Comparison of ENCODE assay signal across 12 mouse cellular contexts in the genomic region with DNA sequence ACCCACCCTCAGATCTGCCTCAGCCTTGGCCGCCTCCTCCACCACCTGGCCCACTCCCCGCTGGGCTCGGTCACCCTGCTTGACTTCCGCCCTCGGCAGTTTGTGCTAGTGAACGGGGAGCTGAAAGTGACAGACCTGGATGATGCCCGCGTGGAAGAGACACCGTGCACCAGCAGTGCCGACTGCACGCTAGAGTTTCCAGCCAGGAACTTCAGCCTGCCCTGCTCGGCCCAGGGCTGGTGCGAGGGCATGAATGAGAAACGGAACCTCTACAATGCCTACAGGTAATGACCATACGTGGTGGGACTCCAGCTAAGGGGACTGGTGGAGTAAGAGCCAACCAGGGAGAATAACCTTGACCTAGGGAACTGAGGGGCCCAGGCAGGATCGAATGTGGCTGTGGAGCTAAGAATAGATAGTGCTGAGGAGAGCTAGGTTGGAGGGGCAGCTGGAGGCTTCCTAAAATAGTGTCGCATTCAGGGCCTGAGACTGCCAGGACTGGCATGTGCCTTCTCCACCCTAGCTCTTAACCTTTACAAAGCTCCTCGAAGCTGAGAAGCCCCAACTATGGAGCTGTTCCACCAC. TPM values are rescaled to one million over a fixed set of nuclear protein-coding genes. Genes with fewer than 3 reads are reported as not detected.
DNase-seq lines count a peak whose midpoint lies in the region; ATAC-seq and TF ChIP-seq lines count a peak whose summit lies in the region.
"Had no signal": no experiment of that assay in that cellular context is flagged by ENCODE, and none has a peak within 500 bp of the region (broad histone marks: within the 10 kb centered on the region; RNA-seq: fewer than 3 reads in every experiment).

No protein-coding gene starts in this region.

- H3K9me3 ChIP-seq in kidney, embryonic 14.5 days (ENCODE audit: control insufficient read depth, low read length), result no peaks in the 10 kb centered on the region
- H3K9me3 ChIP-seq in heart, postnatal 0 days (replicated peaks; ENCODE audit: control insufficient read depth, low read length), result no peaks in the 10 kb centered on the region
- H3K9me3 ChIP-seq in stomach, embryonic 14.5 days (ENCODE audit: control insufficient read depth, low read depth, low read length), result no peaks in the 10 kb centered on the region
- H3K9me3 ChIP-seq in forebrain, embryonic 14.5 days (replicated peaks; ENCODE audit: control insufficient read depth, low read length), result no peaks in the 10 kb centered on the region
- H3K9me3 ChIP-seq: liver, embryonic 13.5 days had no signal

- ATAC-seq in kidney, embryonic 14.5 days (ENCODE audit: low FRiP score, low TSS enrichment), result no peak
- ATAC-seq in heart, postnatal 0 days (ENCODE audit: insufficient read depth, low read depth), result peak; percentile 84
- no peak for ATAC-seq in stomach, embryonic 14.5 days (ENCODE audit: insufficient number of reproducible peaks, insufficient read depth, low FRiP score, low read depth)
- no peak for ATAC-seq in forebrain, embryonic 14.5 days
- ATAC-seq: midbrain, embryonic 16.5 days had no signal

- H3K4me2 ChIP-seq in kidney, embryonic 14.5 days (replicated peaks; ENCODE audit: low read depth, low read length), result no peak overlapping the region; the same call in 1 of the 2 replicates
- peak overlapping the region; percentile 2 for H3K4me2 ChIP-seq in heart, postnatal 0 days (ENCODE audit: low read depth, low read length)
- H3K4me2 ChIP-seq in stomach, embryonic 14.5 days (replicated peaks; ENCODE audit: low read depth, low read length), result no peak overlapping the region
- no peak overlapping the region for H3K4me2 ChIP-seq in forebrain, embryonic 14.5 days (ENCODE audit: low read length)
- H3K4me2 ChIP-seq: liver, embryonic 13.5 days had no signal

- DNase-seq in kidney, postnatal 14 days, result no peak
- peak; percentile 73 to 83 for DNase-seq in heart, adult 18-20 months
- DNase-seq in heart, postnatal 0 days (ENCODE audit: low spot score), result peak; percentile 86
- no peak for DNase-seq in cerebellum, adult 9-11 months
- no peak for DNase-seq in forebrain, embryonic 14.5 days (ENCODE audit: low spot score)
- DNase-seq: kidney, postnatal 25 days; liver, embryonic 13.5 days; lung, postnatal 4 days; thymus, postnatal 36 days had no signal

- no peak for TF ChIP-seq CTCF in heart, postnatal 0 days (IDR thresholded peaks at IDR 0.05; ENCODE audit: low read depth)

- no peaks in the 10 kb centered on the region for H3K27me3 ChIP-seq in kidney, embryonic 14.5 days (ENCODE audit: control insufficient read depth, insufficient read depth, low read length)
- no peaks in the 10 kb centered on the region for H3K27me3 ChIP-seq in heart, postnatal 0 days (ENCODE audit: control insufficient read depth, insufficient read depth, low read length)
- no peaks in the 10 kb centered on the region for H3K27me3 ChIP-seq in stomach, embryonic 14.5 days (ENCODE audit: control insufficient read depth, insufficient read depth, low read length)
- H3K27me3 ChIP-seq in forebrain, embryonic 14.5 days (replicated peaks; ENCODE audit: control insufficient read depth, insufficient read depth, low read length), result no peaks in the 10 kb centered on the region

- H3K4me1 ChIP-seq in kidney, embryonic 14.5 days (ENCODE audit: control insufficient read depth, insufficient read depth, low read length), result peaks cover 66% of the 10 kb centered on the region
- peaks cover 46% of the 10 kb centered on the region for H3K4me1 ChIP-seq in heart, postnatal 0 days (ENCODE audit: control insufficient read depth, insufficient read depth)
- peaks cover 39% of the 10 kb centered on the region for H3K4me1 ChIP-seq in stomach, embryonic 14.5 days (ENCODE audit: control insufficient read depth, insufficient read depth, low read length)
- H3K4me1 ChIP-seq in forebrain, embryonic 14.5 days (ENCODE audit: control insufficient read depth, insufficient read depth, low read length), result peaks cover 27% of the 10 kb centered on the region

- peak overlapping the region; percentile 85; the same call in 1 of the 2 replicates for H3K27ac ChIP-seq in kidney, embryonic 14.5 days (ENCODE audit: low read depth, low read length)
- peak overlapping the region; percentile 89 for H3K27ac ChIP-seq in heart, postnatal 0 days (ENCODE audit: low read depth)
- H3K27ac ChIP-seq in stomach, embryonic 14.5 days (ENCODE audit: low read length), result peak overlapping the region; percentile 29; the same call in 1 of the 2 replicates
- no peak overlapping the region for H3K27ac ChIP-seq in forebrain, embryonic 14.5 days (ENCODE audit: low read depth, low read length)
- H3K27ac ChIP-seq: liver, embryonic 13.5 days had no signal

- WGBS in kidney, embryonic 14.5 days, result 56% methylated on average over 18 of the region's 18 CpGs
- 39% methylated on average over 18 of the region's 18 CpGs for WGBS in heart, postnatal 0 days
- WGBS in stomach, embryonic 14.5 days, result 79% methylated on average over 18 of the region's 18 CpGs
- 91% methylated on average over 18 of the region's 18 CpGs for WGBS in forebrain, embryonic 14.5 days

- no peak overlapping the region for H3K4me3 ChIP-seq in kidney, embryonic 14.5 days (ENCODE audit: low read length)
- no peak overlapping the region for H3K4me3 ChIP-seq in heart, postnatal 0 days (ENCODE audit: low read depth, low read length)
- H3K4me3 ChIP-seq in stomach, embryonic 14.5 days (ENCODE audit: low read depth, low read length), result no peak overlapping the region
- H3K4me3 ChIP-seq in forebrain, embryonic 14.5 days (ENCODE audit: low read depth, low read length), result no peak overlapping the region
- H3K4me3 ChIP-seq: liver, embryonic 13.5 days had no signal

- 0 out of 2 replicates have a peak, but pooled peaks have one; percentile 45 for TF ChIP-seq EP300 in heart, postnatal 0 days (IDR thresholded peaks at IDR 0.05; ENCODE audit: low read depth)

- peak overlapping the region; percentile 28; the same call in 1 of the 2 replicates for H3K9ac ChIP-seq in kidney, embryonic 14.5 days (ENCODE audit: low read depth, low read length)
- no peak overlapping the region; the same call in 1 of the 2 replicates for H3K9ac ChIP-seq in heart, postnatal 0 days (replicated peaks; ENCODE audit: low read depth, low read length)
- H3K9ac ChIP-seq in stomach, embryonic 14.5 days (replicated peaks; ENCODE audit: low read depth, low read length), result no peak overlapping the region
- H3K9ac ChIP-seq in forebrain, embryonic 14.5 days (ENCODE audit: low read length), result no peak overlapping the region
- H3K9ac ChIP-seq: liver, embryonic 13.5 days had no signal

- peaks cover 58% of the 10 kb centered on the region for H3K36me3 ChIP-seq in kidney, embryonic 14.5 days (ENCODE audit: control insufficient read depth, insufficient read depth, low read length)
- H3K36me3 ChIP-seq in heart, postnatal 0 days (replicated peaks; ENCODE audit: control insufficient read depth, insufficient read depth, low read length), result peaks cover 44% of the 10 kb centered on the region
- peaks cover 41% of the 10 kb centered on the region for H3K36me3 ChIP-seq in stomach, embryonic 14.5 days (ENCODE audit: control insufficient read depth, insufficient read depth, low read length)
- H3K36me3 ChIP-seq in forebrain, embryonic 14.5 days (ENCODE audit: control insufficient read depth, insufficient read depth, low read length), result peaks cover 44% of the 10 kb centered on the region

RNA-seq across cellular contexts. Expression of a gene that starts 6.0 kb away (rescaled TPM):
- polyA plus RNA-seq in kidney, embryonic 14.5 days (2014; fragmentation: Nextera tagmentation; extraction: Ambion mirVana), result 48.7 and 82.9 TPM in 2 replicates
- 10 to 100 TPM; 43.1 to 57.1 TPM for total RNA-seq in heart, adult 18-20 months (2021)
- total RNA-seq in heart, postnatal 0 days (2014; rRNA removed; ENCODE audit: low replicate concordance), result 73.6 and 100 TPM in 2 replicates
- 5.5 and 7.8 TPM in 2 replicates for polyA plus RNA-seq in heart, postnatal 0 days (2015; fragmentation: Nextera tagmentation; extraction: Ambion mirVana)
- polyA plus RNA-seq in stomach, embryonic 14.5 days (2014; fragmentation: Nextera tagmentation; extraction: Ambion mirVana), result 28.4 and 28.9 TPM in 2 replicates
- 6.9 and 9.0 TPM in 2 replicates for polyA plus RNA-seq in forebrain, embryonic 14.5 days (2014; fragmentation: Nextera tagmentation; extraction: Ambion mirVana)

Comparison
In these comparisons a context has a peak if more than half of its experiments do, and no peak if none do; other contexts are left out.
1. DNase-seq: peak in heart, adult 18-20 months (2 of 2) and heart, postnatal 0 days (single experiment); none in kidney, postnatal 14 days (single experiment), cerebellum, adult 9-11 months (single experiment) and forebrain, embryonic 14.5 days (single experiment).